Mouse (Mus musculus): ENCODE data around the gene Tekt4.

- no peak for TF ChIP-seq POLR2A (IDR thresholded peaks at IDR 0.05; ENCODE audit: borderline replicate concordance, insufficient read depth, low read length)
- TF ChIP-seq CTCF (IDR thresholded peaks at IDR 0.05; ENCODE audit: borderline replicate concordance, insufficient read depth, low read depth, low read length), result no peak
These were observed 25.2 kb upstream of the Tekt4 start for GRCm38 (mm10) chr17:25429240-25429639.

All from cerebellum, adult 2 months (tissue).